Mouse (Mus musculus) MEL (cell line): ENCODE results near the gene Acss2.

Experiments used
- HCFC1 ChIP-seq: IDR thresholded peaks from 2 replicates; pipeline ENCODE4 v1.6.1; 2012; ENCODE audit warnings: low read depth, mild to moderate bottlenecking, inconsistent platforms, low read length, improper control_type of control experiment, moderate library complexity
- RAD21 ChIP-seq: IDR thresholded peaks from 2 replicates; pipeline ENCODE4 v1.6.1; 2011; ENCODE audit warnings: mild to moderate bottlenecking, low read depth, low read length, improper control_type of control experiment
- RCOR1 ChIP-seq: IDR thresholded peaks from 2 replicates; pipeline ENCODE4 v1.6.1; 2012; ENCODE audit warnings: low read depth, mild to moderate bottlenecking, inconsistent platforms, low read length, improper control_type of control experiment

DNA sequence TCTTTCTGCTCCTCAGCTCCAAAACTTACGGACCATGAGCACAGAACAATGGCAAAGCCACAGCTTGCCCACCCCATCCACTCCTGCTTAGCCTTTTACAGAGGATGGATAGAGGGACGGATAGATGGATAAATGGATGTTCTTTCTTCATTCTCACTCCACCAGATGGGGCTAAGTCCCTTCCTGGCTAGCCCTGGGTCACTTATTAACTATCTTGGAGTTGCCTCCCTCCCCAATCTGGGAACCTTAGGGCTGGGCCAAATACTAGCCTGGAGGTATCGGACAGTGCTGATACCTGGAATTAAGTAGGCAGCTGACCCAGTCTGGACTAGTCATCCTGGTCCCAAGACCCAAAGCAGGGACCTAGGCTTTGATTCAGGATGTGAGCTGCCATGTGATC, 86.0 kb downstream of the Acss2 start:
- TF ChIP-seq RAD21 (no peak), HCFC1 (no peak), RCOR1 (no peak)
